Mouse (Mus musculus): ENCODE results near the gene Rpl36a-ps1. TPM values are rescaled to one million over a fixed set of nuclear protein-coding genes. Genes with fewer than 3 reads are reported as not detected.

Rpl36a-ps1 gene
- polyA plus RNA-seq, 1 experiment from 2014 or later: 0.82 TPM

DNA sequence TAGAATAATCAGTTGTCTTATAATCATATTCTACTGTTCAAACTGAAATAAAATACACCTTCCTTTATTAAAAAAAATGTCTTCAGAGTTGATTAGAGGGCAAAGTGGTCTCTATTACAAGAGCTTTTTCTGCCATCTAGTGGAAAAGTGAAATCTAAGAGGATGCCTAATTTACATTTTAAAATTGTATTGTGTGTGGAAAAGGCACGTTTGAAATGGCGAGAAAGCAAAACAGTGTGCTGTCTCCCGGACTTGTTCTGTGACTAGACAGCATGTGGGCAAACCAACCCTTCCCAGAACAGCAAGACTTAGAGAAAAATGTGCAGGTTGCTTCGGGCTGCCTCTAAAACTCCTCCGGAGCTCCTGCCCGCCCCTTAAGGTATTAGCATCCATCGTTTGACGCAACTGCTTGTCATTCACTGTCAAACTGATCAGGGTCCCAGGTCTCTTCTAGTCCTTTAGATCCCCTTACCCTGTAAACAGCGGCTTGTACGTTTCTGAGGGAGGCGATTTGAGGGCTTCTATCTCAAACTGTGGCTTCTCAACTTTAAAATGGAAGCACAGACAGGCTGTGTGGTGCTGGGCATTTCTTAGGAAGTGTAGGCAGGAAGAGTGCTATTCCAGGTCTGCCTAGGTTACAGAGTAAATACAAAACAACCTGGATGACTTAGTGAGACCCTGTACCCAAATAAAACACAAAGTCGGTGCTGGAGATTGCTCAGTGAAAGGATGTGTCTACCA lies 28.4 kb upstream of the Rpl36a-ps1 start:
- peak overlapping the region; percentile 31 for H3K4me3 ChIP-seq (ENCODE audit: low read length)
- no peaks in the 10 kb centered on the region for H3K27me3 ChIP-seq (ENCODE audit: insufficient read depth, low read length)
- H3K9ac ChIP-seq (replicated peaks; ENCODE audit: low read length): peak overlapping the region; percentile 50; the same call in 1 of the 2 replicates
- ATAC-seq (ENCODE audit: low FRiP score, low TSS enrichment): no peak
- H3K4me2 ChIP-seq (replicated peaks; ENCODE audit: low read depth, low read length): peak overlapping the region; percentile 52
- H3K27ac ChIP-seq (ENCODE audit: low read length): no peak overlapping the region
- WGBS: 46% methylated on average over 12 of the region's 12 CpGs
- H3K36me3 ChIP-seq (ENCODE audit: insufficient read depth, low read length): no peaks in the 10 kb centered on the region
- H3K4me1 ChIP-seq (ENCODE audit: insufficient read depth, low read length): no peaks in the 10 kb centered on the region
- H3K9me3 ChIP-seq (ENCODE audit: low read length): 0 out of 2 replicates have a peak, but pooled peaks cover 7% of the 10 kb centered on the region

DNA sequence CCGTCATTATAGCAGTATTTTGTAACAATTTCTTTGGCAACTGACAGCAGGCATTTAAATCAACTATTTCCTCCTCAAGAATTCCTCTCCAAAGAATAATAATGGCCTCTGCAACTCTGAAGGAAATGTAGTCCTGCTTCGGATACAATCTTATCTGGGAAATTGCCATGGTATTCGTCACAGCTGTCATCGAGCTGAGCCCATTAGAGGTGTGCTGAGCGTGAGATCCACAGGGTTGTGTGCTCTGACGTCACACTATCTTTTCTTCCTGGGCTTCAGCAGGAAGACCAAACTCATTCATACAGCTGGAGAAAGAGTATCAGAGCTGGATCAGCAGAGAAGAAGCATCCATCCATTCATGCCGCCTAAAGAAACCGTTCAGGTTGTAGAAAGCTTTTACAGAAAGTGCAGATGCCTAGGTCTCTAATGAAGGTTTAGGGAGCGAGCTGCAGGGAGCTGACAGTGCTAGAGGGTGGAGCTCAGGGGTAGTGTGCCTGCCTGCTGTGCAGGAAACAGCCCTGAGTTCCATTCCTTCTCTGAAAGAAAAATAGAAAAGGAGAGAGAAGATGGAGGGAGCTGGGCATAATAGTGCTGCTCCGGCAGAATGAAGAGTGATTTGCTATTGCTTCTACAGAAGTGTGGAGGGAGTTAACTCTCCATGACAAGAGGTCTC lies 25.2 kb upstream of the Rpl36a-ps1 start:
- Histone ChIP-seq H3K4me3 (ENCODE audit: low read length) (no peak overlapping the region), H3K9me3 (ENCODE audit: low read length) (no peaks in the 10 kb centered on the region), H3K9ac (replicated peaks; ENCODE audit: low read length) (no peak overlapping the region), H3K36me3 (ENCODE audit: insufficient read depth, low read length) (no peaks in the 10 kb centered on the region), H3K4me2 (replicated peaks; ENCODE audit: low read depth, low read length) (no peak overlapping the region; the same call in 1 of the 2 replicates), H3K4me1 (ENCODE audit: insufficient read depth, low read length) (no peaks in the 10 kb centered on the region), H3K27me3 (ENCODE audit: insufficient read depth, low read length) (no peaks in the 10 kb centered on the region), H3K27ac (ENCODE audit: low read length) (no peak overlapping the region)
- 48% methylated on average over 10 of the region's 10 CpGs for WGBS
- no peak for ATAC-seq (ENCODE audit: low FRiP score, low TSS enrichment)

DNA sequence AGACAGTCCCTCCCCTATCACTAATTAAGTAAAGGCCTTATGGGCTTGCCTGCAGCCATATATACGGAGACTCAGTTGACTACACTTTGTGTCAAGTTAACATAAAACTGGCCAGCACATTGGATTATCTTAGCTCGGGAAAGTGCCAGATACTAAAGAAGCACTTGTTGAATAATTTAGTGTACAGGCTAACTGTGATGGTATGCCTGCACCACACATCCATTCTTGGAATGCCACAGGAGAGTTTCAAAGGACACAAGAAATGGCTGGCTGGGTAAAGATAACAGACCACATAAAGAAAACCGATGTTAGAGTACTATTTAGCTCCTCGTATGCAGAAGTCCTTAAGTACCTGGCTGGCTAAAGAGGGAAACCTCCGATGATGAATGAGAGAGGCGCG lies 24.6 kb upstream of the Rpl36a-ps1 start:
- Histone ChIP-seq H3K36me3 (ENCODE audit: insufficient read depth, low read length) (no peaks in the 10 kb centered on the region), H3K9me3 (ENCODE audit: low read length) (no peaks in the 10 kb centered on the region), H3K4me1 (ENCODE audit: insufficient read depth, low read length) (no peaks in the 10 kb centered on the region), H3K4me3 (ENCODE audit: low read length) (no peak overlapping the region), H3K4me2 (replicated peaks; ENCODE audit: low read depth, low read length) (no peak overlapping the region; the same call in 1 of the 2 replicates), H3K9ac (replicated peaks; ENCODE audit: low read length) (no peak overlapping the region), H3K27ac (ENCODE audit: low read length) (no peak overlapping the region), H3K27me3 (ENCODE audit: insufficient read depth, low read length) (no peaks in the 10 kb centered on the region)
- 64% methylated on average over 7 of the region's 7 CpGs for WGBS
- no peak for ATAC-seq (ENCODE audit: low FRiP score, low TSS enrichment)

DNA sequence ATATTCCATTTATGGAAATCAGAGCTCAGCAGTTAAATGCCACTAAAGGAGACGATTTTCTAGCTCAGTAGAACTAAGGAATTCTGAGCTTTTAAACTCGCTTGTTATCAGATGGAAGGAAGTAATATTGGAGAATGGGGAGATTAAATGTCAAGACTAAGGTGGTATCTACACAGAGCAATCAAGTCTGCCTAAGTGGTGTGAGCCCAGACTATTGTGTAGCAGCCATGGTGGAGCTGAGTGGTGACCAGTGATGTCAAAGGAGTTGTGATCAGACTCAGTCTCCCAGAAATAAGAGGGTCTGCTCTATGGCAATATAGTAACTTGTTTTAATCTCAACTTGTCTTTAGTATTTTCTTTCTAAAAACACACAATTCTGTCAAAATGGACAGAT lies 16.8 kb upstream of the Rpl36a-ps1 start:
- Histone ChIP-seq H3K9me3 (ENCODE audit: low read length) (no peaks in the 10 kb centered on the region), H3K4me2 (replicated peaks; ENCODE audit: low read depth, low read length) (no peak overlapping the region), H3K36me3 (ENCODE audit: insufficient read depth, low read length) (no peaks in the 10 kb centered on the region), H3K4me3 (ENCODE audit: low read length) (no peak overlapping the region), H3K27me3 (ENCODE audit: insufficient read depth, low read length) (no peaks in the 10 kb centered on the region), H3K4me1 (ENCODE audit: insufficient read depth, low read length) (peaks cover 14% of the 10 kb centered on the region), H3K27ac (ENCODE audit: low read length) (0 out of 2 replicates have a peak overlapping the region, but pooled peaks have one; percentile 56), H3K9ac (replicated peaks; ENCODE audit: low read length) (no peak overlapping the region)
- peak; percentile 74 for ATAC-seq (ENCODE audit: low FRiP score, low TSS enrichment)
- 37% methylated on average over 2 of the region's 2 CpGs for WGBS

DNA sequence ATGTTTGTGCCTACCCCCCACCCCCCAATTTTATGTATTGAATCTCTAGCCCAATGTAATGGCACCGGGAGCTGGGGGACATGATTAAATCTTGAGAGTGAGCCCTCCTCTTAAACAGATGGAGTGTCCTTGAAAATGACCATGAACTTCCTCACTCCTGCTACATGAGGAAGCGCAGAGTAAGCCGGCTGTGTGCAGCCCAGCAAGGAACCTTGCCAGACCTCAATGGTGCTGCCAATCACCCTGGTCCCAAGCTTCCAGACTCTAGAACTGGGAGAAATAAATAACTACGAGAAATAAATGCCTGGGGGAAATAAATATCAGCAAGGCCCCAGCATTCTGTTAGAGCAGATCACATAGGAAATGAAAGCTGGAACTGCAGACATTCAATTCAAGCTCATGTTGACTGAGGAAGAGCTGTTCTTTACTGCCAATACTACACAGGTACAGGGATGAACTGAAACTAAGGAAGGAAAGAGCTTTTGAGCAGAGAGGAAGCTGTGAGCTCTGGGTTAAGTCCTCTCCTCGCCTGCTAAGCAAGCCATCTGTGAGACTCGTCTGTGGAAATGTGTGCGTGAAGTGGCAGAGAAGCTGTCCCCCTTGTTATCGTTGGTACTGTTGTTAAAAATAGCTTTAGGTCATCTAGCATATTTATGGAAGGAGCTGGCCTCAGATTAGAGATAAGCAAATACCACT lies 16.3 kb upstream of the Rpl36a-ps1 start:
- WGBS: 43% methylated on average over 8 of the region's 8 CpGs
- ATAC-seq (ENCODE audit: low FRiP score, low TSS enrichment): peak; percentile 59; the same call in 1 of the 2 replicates

DNA sequence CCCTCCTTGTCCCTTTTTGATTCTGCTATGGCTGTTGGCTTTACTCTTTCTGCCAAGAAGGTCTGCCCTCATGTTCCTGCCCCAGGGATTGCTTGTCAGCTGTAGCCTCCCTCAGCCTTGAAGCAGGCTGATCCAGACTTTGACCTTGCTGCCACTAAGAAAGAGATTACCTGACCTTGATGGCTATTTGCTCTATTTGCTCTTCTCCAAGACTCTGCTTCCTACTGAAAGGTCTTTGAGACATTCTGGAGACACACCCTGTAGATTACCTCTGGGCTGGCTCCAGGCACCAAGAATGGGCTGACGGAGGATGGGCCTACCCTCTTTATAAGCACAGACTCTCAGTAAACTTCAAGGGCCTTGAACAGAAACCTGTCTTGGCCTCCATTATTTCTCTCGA lies 1.6 kb downstream of the Rpl36a-ps1 start:
- H3K4me2 ChIP-seq (replicated peaks; ENCODE audit: low read depth, low read length): no peak overlapping the region
- no peak for ATAC-seq (ENCODE audit: low FRiP score, low TSS enrichment)
- 91% methylated on average over 2 of the region's 2 CpGs for WGBS
- no peaks in the 10 kb centered on the region for H3K9me3 ChIP-seq (ENCODE audit: low read length)
- no peaks in the 10 kb centered on the region for H3K36me3 ChIP-seq (ENCODE audit: insufficient read depth, low read length)
- no peak overlapping the region for H3K4me3 ChIP-seq (ENCODE audit: low read length)
- H3K27me3 ChIP-seq (ENCODE audit: insufficient read depth, low read length): no peaks in the 10 kb centered on the region
- peaks cover 9% of the 10 kb centered on the region for H3K4me1 ChIP-seq (ENCODE audit: insufficient read depth, low read length)
- H3K27ac ChIP-seq (ENCODE audit: low read length): no peak overlapping the region
- no peak overlapping the region for H3K9ac ChIP-seq (replicated peaks; ENCODE audit: low read length)

More for the DNA sequence above, 16.3 kb upstream of the Rpl36a-ps1 start:
- no peak overlapping the region for H3K9ac ChIP-seq (replicated peaks; ENCODE audit: low read length)
- peak overlapping the region; percentile 77 for H3K27ac ChIP-seq (ENCODE audit: low read length)
- no peak overlapping the region for H3K4me2 ChIP-seq (replicated peaks; ENCODE audit: low read depth, low read length)
- no peaks in the 10 kb centered on the region for H3K9me3 ChIP-seq (ENCODE audit: low read length)
- no peaks in the 10 kb centered on the region for H3K36me3 ChIP-seq (ENCODE audit: insufficient read depth, low read length)
- no peaks in the 10 kb centered on the region for H3K27me3 ChIP-seq (ENCODE audit: insufficient read depth, low read length)
- peaks cover 14% of the 10 kb centered on the region for H3K4me1 ChIP-seq (ENCODE audit: insufficient read depth, low read length)
- no peak overlapping the region for H3K4me3 ChIP-seq (ENCODE audit: low read length)

DNA sequence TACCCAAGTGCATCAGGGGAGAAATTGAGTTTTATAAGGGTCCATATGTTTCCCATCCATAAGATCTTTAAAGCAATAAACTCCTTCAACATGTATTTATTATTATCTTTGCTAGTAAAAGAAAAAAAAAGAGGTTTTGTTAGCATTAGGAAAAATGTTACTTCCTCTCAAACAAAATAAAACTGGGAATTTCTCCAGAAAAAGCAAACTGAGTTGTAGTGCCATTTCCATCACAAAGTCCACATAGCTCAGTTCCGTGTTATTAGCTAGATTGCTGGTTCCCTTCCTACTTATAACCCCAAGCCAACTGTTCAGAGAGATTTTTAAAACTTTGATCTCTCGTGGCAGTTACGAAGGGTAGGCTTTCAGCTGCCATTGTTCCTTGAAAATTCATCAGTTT lies 3.5 kb downstream of the Rpl36a-ps1 start:
- Histone ChIP-seq H3K9me3 (ENCODE audit: low read length) (no peaks in the 10 kb centered on the region), H3K9ac (replicated peaks; ENCODE audit: low read length) (no peak overlapping the region), H3K4me1 (ENCODE audit: insufficient read depth, low read length) (peaks cover 9% of the 10 kb centered on the region), H3K4me2 (replicated peaks; ENCODE audit: low read depth, low read length) (no peak overlapping the region), H3K36me3 (ENCODE audit: insufficient read depth, low read length) (no peaks in the 10 kb centered on the region), H3K27ac (ENCODE audit: low read length) (0 out of 2 replicates have a peak overlapping the region, but pooled peaks have one; percentile 56), H3K27me3 (ENCODE audit: insufficient read depth, low read length) (no peaks in the 10 kb centered on the region), H3K4me3 (ENCODE audit: low read length) (no peak overlapping the region)
- no peak for ATAC-seq (ENCODE audit: low FRiP score, low TSS enrichment)
- WGBS: 50% methylated on average over 3 of the region's 3 CpGs

DNA sequence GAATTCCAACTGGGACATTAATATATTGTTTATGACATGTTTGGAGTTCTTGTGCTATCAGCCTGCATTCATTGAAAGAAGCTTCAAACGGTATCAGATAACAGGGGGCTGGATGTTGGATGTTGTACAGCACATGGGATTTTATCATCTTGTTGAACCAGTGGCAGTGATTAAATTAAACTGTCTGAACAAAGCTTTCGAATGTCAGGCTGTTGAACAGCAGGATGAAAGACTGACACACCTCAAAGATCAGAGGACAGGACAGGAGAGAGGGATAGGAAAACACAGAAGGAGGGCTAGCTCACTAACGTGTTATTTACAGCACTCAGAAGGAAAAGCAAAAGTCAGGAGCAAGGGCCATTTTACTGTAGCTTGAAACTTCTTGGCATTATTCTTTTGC lies 4.3 kb downstream of the Rpl36a-ps1 start:
- WGBS: 3% methylated on average over 3 of the region's 3 CpGs

DNA sequence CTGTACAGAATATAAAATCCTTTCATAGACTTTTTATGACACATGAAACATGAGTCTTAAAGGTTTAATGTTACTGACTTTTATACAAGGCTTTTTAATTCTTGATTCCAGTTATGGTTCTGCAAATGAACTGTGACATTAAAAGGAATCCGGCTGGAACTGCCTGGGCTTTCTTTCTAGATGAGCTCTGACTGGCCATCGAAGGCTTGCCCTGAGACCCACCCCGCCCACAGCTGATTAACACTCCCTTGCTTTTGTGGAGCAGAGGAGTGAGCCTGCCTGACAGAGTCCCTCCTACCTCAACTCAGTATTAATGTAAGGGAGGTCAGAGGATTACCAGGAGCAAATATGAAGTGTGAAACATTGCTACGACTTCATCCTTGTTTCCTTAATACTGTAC lies 22.2 kb downstream of the Rpl36a-ps1 start:
- no peak overlapping the region; the same call in 1 of the 2 replicates for H3K4me2 ChIP-seq (replicated peaks; ENCODE audit: low read depth, low read length)
- 0 out of 2 replicates have a peak overlapping the region, but pooled peaks have one; percentile 18 for H3K27ac ChIP-seq (ENCODE audit: low read length)
- no peak overlapping the region for H3K9ac ChIP-seq (replicated peaks; ENCODE audit: low read length)
- WGBS: 15% methylated on average over 4 of the region's 4 CpGs
- no peaks in the 10 kb centered on the region for H3K36me3 ChIP-seq (ENCODE audit: insufficient read depth, low read length)
- H3K27me3 ChIP-seq (ENCODE audit: insufficient read depth, low read length): no peaks in the 10 kb centered on the region
- H3K4me1 ChIP-seq (ENCODE audit: insufficient read depth, low read length): peaks cover 6% of the 10 kb centered on the region
- H3K9me3 ChIP-seq (ENCODE audit: low read length): no peaks in the 10 kb centered on the region
- H3K4me3 ChIP-seq (ENCODE audit: low read length): no peak overlapping the region
- peak; percentile 91 for ATAC-seq (ENCODE audit: low FRiP score, low TSS enrichment)

More for the DNA sequence above, 4.3 kb downstream of the Rpl36a-ps1 start:
- Histone ChIP-seq H3K9me3 (ENCODE audit: low read length) (no peaks in the 10 kb centered on the region), H3K4me2 (replicated peaks; ENCODE audit: low read depth, low read length) (peak overlapping the region; percentile 3; the same call in 1 of the 2 replicates), H3K4me3 (ENCODE audit: low read length) (no peak overlapping the region), H3K27me3 (ENCODE audit: insufficient read depth, low read length) (no peaks in the 10 kb centered on the region), H3K27ac (ENCODE audit: low read length) (peak overlapping the region; percentile 63), H3K9ac (replicated peaks; ENCODE audit: low read length) (no peak overlapping the region), H3K4me1 (ENCODE audit: insufficient read depth, low read length) (peaks cover 9% of the 10 kb centered on the region), H3K36me3 (ENCODE audit: insufficient read depth, low read length) (no peaks in the 10 kb centered on the region)
- peak; percentile 76; the same call in 1 of the 2 replicates for ATAC-seq (ENCODE audit: low FRiP score, low TSS enrichment)

Data from kidney, embryonic 16.5 days (tissue).